Mouse (Mus musculus): ENCODE data around the gene Dhrs13. TPM values are rescaled to one million over a fixed set of nuclear protein-coding genes. Genes with fewer than 3 reads are reported as not detected.

The Dhrs13 gene
- polyA plus RNA-seq, 1 experiment from 2014 or later: 20.5 TPM

GRCm38 (mm10) chr11:78073577-78074276 lies 41.6 kb downstream of the Dhrs13 start:
- no peaks in the 10 kb centered on the region for H3K4me1 ChIP-seq
- peaks cover 60% of the 10 kb centered on the region for H3K36me3 ChIP-seq
- 96% methylated on average over 9 of the region's 9 CpGs for WGBS
- ATAC-seq (ENCODE audit: insufficient number of reproducible peaks, insufficient read depth, low FRiP score, low TSS enrichment, low read depth): no peak
- no peak overlapping the region for H3K27ac ChIP-seq
- no peak overlapping the region for H3K4me3 ChIP-seq
- no peak overlapping the region for H3K4me2 ChIP-seq
- H3K27me3 ChIP-seq: no peaks in the 10 kb centered on the region
- H3K9ac ChIP-seq: no peak overlapping the region
- H3K9me3 ChIP-seq: no peaks in the 10 kb centered on the region

- Histone ChIP-seq H3K4me2 (no peak overlapping the region), H3K36me3 (peaks cover 60% of the 10 kb centered on the region), H3K4me1 (peaks cover 5% of the 10 kb centered on the region), H3K27ac (no peak overlapping the region), H3K27me3 (no peaks in the 10 kb centered on the region), H3K4me3 (no peak overlapping the region), H3K9me3 (no peaks in the 10 kb centered on the region), H3K9ac (no peak overlapping the region)
- 86% methylated on average over 2 of the region's 2 CpGs for WGBS
- ATAC-seq (ENCODE audit: insufficient number of reproducible peaks, insufficient read depth, low FRiP score, low TSS enrichment, low read depth): no peak
Measured at GRCm38 (mm10) chr11:78074277-78074652, 42.2 kb downstream of the Dhrs13 start.

GRCm38 (mm10) chr11:78074666-78075065 lies 42.6 kb downstream of the Dhrs13 start:
- H3K4me3 ChIP-seq: no peak overlapping the region
- no peak overlapping the region for H3K9ac ChIP-seq
- H3K27me3 ChIP-seq: no peaks in the 10 kb centered on the region
- ATAC-seq (ENCODE audit: insufficient number of reproducible peaks, insufficient read depth, low FRiP score, low TSS enrichment, low read depth): no peak
- WGBS: 83% methylated on average over 4 of the region's 4 CpGs
- H3K27ac ChIP-seq: no peak overlapping the region
- peaks cover 9% of the 10 kb centered on the region for H3K4me1 ChIP-seq
- H3K9me3 ChIP-seq: no peaks in the 10 kb centered on the region
- H3K36me3 ChIP-seq: peaks cover 60% of the 10 kb centered on the region
- no peak overlapping the region for H3K4me2 ChIP-seq

- peak; percentile 87 for ATAC-seq (ENCODE audit: insufficient number of reproducible peaks, insufficient read depth, low FRiP score, low TSS enrichment, low read depth)
- H3K27ac ChIP-seq: peak within 1 kb of the TSS; percentile 80
- H3K9ac ChIP-seq: peak within 1 kb of the TSS; percentile 88
- peak within 1 kb of the TSS; percentile 93 for H3K4me3 ChIP-seq
- H3K36me3 ChIP-seq: peaks cover 24% of the 10 kb centered on the region
- H3K4me2 ChIP-seq: peak within 1 kb of the TSS; percentile 65
- H3K27me3 ChIP-seq: no peaks in the 10 kb centered on the region; the same call in 1 of the 2 replicates
- H3K9me3 ChIP-seq: no peaks in the 10 kb centered on the region
- WGBS: 1% methylated on average over 42 of the region's 42 CpGs
- H3K4me1 ChIP-seq: peaks cover 13% of the 10 kb centered on the region
Measured at GRCm38 (mm10) chr11:78079961-78080921, 48.2 kb downstream of the Dhrs13 start, which contains the start of gene Eral1. Eral1 (minus strand) TSS chr11:78080383.

GRCm38 (mm10) chr11:78083595-78083994 lies 51.5 kb downstream of the Dhrs13 start:
- no peak overlapping the region for H3K4me3 ChIP-seq
- H3K4me1 ChIP-seq: peaks cover 13% of the 10 kb centered on the region
- no peak overlapping the region for H3K27ac ChIP-seq
- no peaks in the 10 kb centered on the region for H3K9me3 ChIP-seq
- H3K9ac ChIP-seq: no peak overlapping the region
- no peaks in the 10 kb centered on the region for H3K36me3 ChIP-seq
- WGBS: 36% methylated on average over 1 of the region's 1 CpGs
- H3K4me2 ChIP-seq: no peak overlapping the region
- H3K27me3 ChIP-seq: no peaks in the 10 kb centered on the region; the same call in 1 of the 2 replicates
- no peak for ATAC-seq (ENCODE audit: insufficient number of reproducible peaks, insufficient read depth, low FRiP score, low TSS enrichment, low read depth)

- Histone ChIP-seq H3K27me3 (no peaks in the 10 kb centered on the region; the same call in 1 of the 2 replicates), H3K27ac (no peak overlapping the region), H3K4me3 (no peak overlapping the region), H3K9ac (no peak overlapping the region), H3K4me1 (no peaks in the 10 kb centered on the region), H3K36me3 (no peaks in the 10 kb centered on the region), H3K9me3 (no peaks in the 10 kb centered on the region), H3K4me2 (no peak overlapping the region)
- WGBS: 68% methylated on average over 4 of the region's 4 CpGs
- ATAC-seq (ENCODE audit: insufficient number of reproducible peaks, insufficient read depth, low FRiP score, low TSS enrichment, low read depth): no peak
Measured at GRCm38 (mm10) chr11:78086925-78087479, 54.9 kb downstream of the Dhrs13 start.

MicroRNAs within 50 kb of the gene (microRNA counts, 519-probe panel; counts per million panel counts)
- microRNA mmu-miR-144: 3,498 counts per million, percentile 79 among the panel's probes with 10 or more counts
- 2,731 counts per million, percentile 65 among the panel's probes with 10 or more counts for microRNA mmu-miR-451

Small RNA genes lying within 50 kb of the gene (microRNA-seq; reads per million reads assigned to microRNA genes)
- gene Mir144 (69.2 reads per million, percentile 48 among the genes with 10 or more reads in this experiment), gene Mir451a (not detected), gene Mir451b (not detected)

Other genes starting within 250 kb of the Dhrs13 start
- gene Gm10277, start 244.5 kb upstream of the Dhrs13 start, polyA plus RNA-seq (2015; fragmentation: Nextera tagmentation; extraction: Ambion mirVana): 1.8 TPM in 2 replicates
- gene Pipox, start 138.2 kb upstream of the Dhrs13 start, polyA plus RNA-seq (2015; fragmentation: Nextera tagmentation; extraction: Ambion mirVana): 1.1 and 1.3 TPM in 2 replicates
- gene Sez6, start 101.5 kb upstream of the Dhrs13 start, polyA plus RNA-seq (2015; fragmentation: Nextera tagmentation; extraction: Ambion mirVana): 1.5 and 2.6 TPM in 2 replicates
- gene Phf12, start 49.5 kb upstream of the Dhrs13 start, polyA plus RNA-seq (2015; fragmentation: Nextera tagmentation; extraction: Ambion mirVana): 19.8 and 22.7 TPM in 2 replicates
- 49.4 and 53.2 TPM in 2 replicates for gene Flot2, start 5.7 kb downstream of the Dhrs13 start, polyA plus RNA-seq (2015; fragmentation: Nextera tagmentation; extraction: Ambion mirVana)
- gene Eral1, start 48.1 kb downstream of the Dhrs13 start, polyA plus RNA-seq (2015; fragmentation: Nextera tagmentation; extraction: Ambion mirVana): 34.8 and 39.0 TPM in 2 replicates
- 14.1 and 16.9 TPM in 2 replicates for gene Fam222b, start 62.4 kb downstream of the Dhrs13 start, polyA plus RNA-seq (2015; fragmentation: Nextera tagmentation; extraction: Ambion mirVana)
- gene Traf4, start 133.3 kb downstream of the Dhrs13 start, polyA plus RNA-seq (2015; fragmentation: Nextera tagmentation; extraction: Ambion mirVana): 91.5 and 103 TPM in 2 replicates
- gene Nek8, start 144.4 kb downstream of the Dhrs13 start, polyA plus RNA-seq (2015; fragmentation: Nextera tagmentation; extraction: Ambion mirVana): 17.4 and 18.1 TPM in 2 replicates
- 15.4 and 17.2 TPM in 2 replicates for gene Tlcd1, start 144.4 kb downstream of the Dhrs13 start, polyA plus RNA-seq (2015; fragmentation: Nextera tagmentation; extraction: Ambion mirVana)
- gene Rpl23a, start 151.3 kb downstream of the Dhrs13 start, polyA plus RNA-seq (2015; fragmentation: Nextera tagmentation; extraction: Ambion mirVana): 1,597 and 1,678 TPM in 2 replicates
- 172 and 188 TPM in 2 replicates for gene Rab34, start 156.2 kb downstream of the Dhrs13 start, polyA plus RNA-seq (2015; fragmentation: Nextera tagmentation; extraction: Ambion mirVana)
- 3.2 and 4.1 TPM in 2 replicates for gene Proca1, start 161.1 kb downstream of the Dhrs13 start, polyA plus RNA-seq (2015; fragmentation: Nextera tagmentation; extraction: Ambion mirVana)
- 81.9 and 90.6 TPM in 2 replicates for gene Sdf2, start 213.5 kb downstream of the Dhrs13 start, polyA plus RNA-seq (2015; fragmentation: Nextera tagmentation; extraction: Ambion mirVana)
- gene Supt6, start 213.7 kb downstream of the Dhrs13 start, polyA plus RNA-seq (2015; fragmentation: Nextera tagmentation; extraction: Ambion mirVana): 30.3 and 32.2 TPM in 2 replicates
- gene 2610507B11Rik, start 229.5 kb downstream of the Dhrs13 start, polyA plus RNA-seq (2015; fragmentation: Nextera tagmentation; extraction: Ambion mirVana): 73.7 and 79.6 TPM in 2 replicates

Measured in embryonic facial prominence, embryonic 13.5 days (tissue).